ENCODE assay signal across 19 mouse cellular contexts in the genomic region with DNA sequence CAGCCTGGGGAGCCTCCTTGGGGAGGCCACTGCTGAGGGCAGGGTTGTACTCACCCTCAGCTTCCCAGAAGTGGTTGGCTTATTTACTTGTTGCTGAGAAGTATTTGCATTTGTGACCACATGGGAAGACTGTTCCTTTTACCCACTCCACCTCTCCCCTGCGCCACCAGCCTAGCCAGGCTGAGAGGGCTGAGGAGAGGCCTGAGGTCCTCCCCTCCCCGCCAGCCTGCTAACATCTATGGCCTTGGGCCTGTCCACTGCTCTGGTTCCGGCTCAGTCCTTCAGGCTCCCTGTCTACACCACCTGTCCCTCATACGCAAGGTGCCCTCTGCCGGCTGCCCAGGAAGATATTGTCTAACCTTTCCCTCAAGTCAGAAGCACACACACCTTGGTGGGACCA. TPM values are rescaled to one million over a fixed set of nuclear protein-coding genes. Genes with fewer than 3 reads are reported as not detected.
DNase-seq lines count a peak whose midpoint lies in the region; ATAC-seq and TF ChIP-seq lines count a peak whose summit lies in the region.
"Had no signal": no experiment of that assay in that cellular context is flagged by ENCODE, and none has a peak within 500 bp of the region (broad histone marks: within the 10 kb centered on the region; RNA-seq: fewer than 3 reads in every experiment).

No protein-coding gene starts in this region.

- no peak for DNase-seq in hindbrain, embryonic 14.5 days (ENCODE audit: low spot score)
- DNase-seq in embryonic facial prominence, embryonic 14.5 days (ENCODE audit: low spot score): no peak
- DNase-seq in lung, adult 2 months: peak; percentile 54
- peak; percentile 58 to 83 for DNase-seq in lung, postnatal 4 days
- DNase-seq in gastrocnemius, adult 2 months: no peak
- no peak for DNase-seq in layer of hippocampus, adult 9-11 months
- DNase-seq: adrenal gland, adult 2 months; B cell, adult 2 months; cerebellum, adult 8-10 months; heart, postnatal 4 days; spleen, adult 18-20 months; thymus, postnatal 36 days had no signal

- 0 out of 2 replicates have a peak, but pooled peaks cover 9% of the 10 kb centered on the region for H3K4me1 ChIP-seq in hindbrain, embryonic 14.5 days (replicated peaks; ENCODE audit: control insufficient read depth, insufficient read depth, low read length)
- peaks cover 21% of the 10 kb centered on the region for H3K4me1 ChIP-seq in hindbrain, embryonic 12.5 days
- H3K4me1 ChIP-seq in embryonic facial prominence, embryonic 14.5 days (ENCODE audit: control insufficient read depth, insufficient read depth, low read length): peaks cover 25% of the 10 kb centered on the region
- peaks cover 14% of the 10 kb centered on the region for H3K4me1 ChIP-seq in lung, adult 2 months (ENCODE audit: control insufficient read depth, insufficient read depth, low read length)

- no peak overlapping the region for H3K27ac ChIP-seq in hindbrain, embryonic 14.5 days
- no peak overlapping the region for H3K27ac ChIP-seq in hindbrain, embryonic 12.5 days
- no peak overlapping the region for H3K27ac ChIP-seq in embryonic facial prominence, embryonic 14.5 days (replicated peaks; ENCODE audit: low read depth, low read length)
- no peak overlapping the region for H3K27ac ChIP-seq in gastrocnemius, adult 2 months
- H3K27ac ChIP-seq: liver, embryonic 15.5 days; midbrain, embryonic 10.5 days had no signal

- intact Hi-C loops in gastrocnemius, adult 2 months (cut with DNase I): no loop called here

- H3K36me3 ChIP-seq in hindbrain, embryonic 14.5 days (replicated peaks; ENCODE audit: control insufficient read depth, insufficient read depth): peaks cover 29% of the 10 kb centered on the region
- H3K36me3 ChIP-seq in hindbrain, embryonic 12.5 days: peaks cover 24% of the 10 kb centered on the region
- peaks cover 38% of the 10 kb centered on the region for H3K36me3 ChIP-seq in embryonic facial prominence, embryonic 14.5 days (ENCODE audit: control insufficient read depth, insufficient read depth, low read length)

- WGBS in hindbrain, embryonic 14.5 days: 69% methylated on average over 5 of the region's 5 CpGs
- WGBS in hindbrain, embryonic 12.5 days: 72% methylated on average over 5 of the region's 5 CpGs
- 68% methylated on average over 5 of the region's 5 CpGs for WGBS in embryonic facial prominence, embryonic 14.5 days
- 71% methylated on average over 5 of the region's 5 CpGs for WGBS in lung, adult 2 months

- H3K4me3 ChIP-seq in hindbrain, embryonic 14.5 days (replicated peaks; ENCODE audit: low read length): no peak overlapping the region
- H3K4me3 ChIP-seq in hindbrain, embryonic 12.5 days: no peak overlapping the region
- H3K4me3 ChIP-seq in embryonic facial prominence, embryonic 14.5 days (ENCODE audit: low read depth, low read length): no peak overlapping the region
- H3K4me3 ChIP-seq in lung, adult 2 months (replicated peaks; ENCODE audit: extremely low read depth, low read depth, low read length): no peak overlapping the region
- H3K4me3 ChIP-seq in gastrocnemius, adult 2 months: no peak overlapping the region
- H3K4me3 ChIP-seq: kidney, embryonic 15.5 days; liver, embryonic 15.5 days; midbrain, embryonic 10.5 days had no signal

- no peaks in the 10 kb centered on the region for H3K9me3 ChIP-seq in hindbrain, embryonic 14.5 days (ENCODE audit: control insufficient read depth, low read length)
- H3K9me3 ChIP-seq in hindbrain, embryonic 12.5 days (replicated peaks): no peaks in the 10 kb centered on the region
- no peaks in the 10 kb centered on the region for H3K9me3 ChIP-seq in embryonic facial prominence, embryonic 14.5 days (ENCODE audit: control insufficient read depth, low read length)
- H3K9me3 ChIP-seq: heart, embryonic 13.5 days; kidney, embryonic 15.5 days; liver, embryonic 15.5 days; midbrain, embryonic 10.5 days had no signal

- H3K4me2 ChIP-seq in hindbrain, embryonic 14.5 days (replicated peaks): no peak overlapping the region
- no peak overlapping the region for H3K4me2 ChIP-seq in hindbrain, embryonic 12.5 days (replicated peaks)
- no peak overlapping the region for H3K4me2 ChIP-seq in embryonic facial prominence, embryonic 14.5 days (ENCODE audit: low read depth, low read length)
- H3K4me2 ChIP-seq: liver, embryonic 15.5 days had no signal

- TF ChIP-seq CTCF in lung, adult 2 months (IDR thresholded peaks at IDR 0.05; ENCODE audit: insufficient read depth, low read length): no peak
- TF ChIP-seq CTCF in gastrocnemius, adult 2 months (IDR thresholded peaks at IDR 0.05): no peak

- no peak for TF ChIP-seq POLR2A in lung, adult 2 months (IDR thresholded peaks at IDR 0.05; ENCODE audit: borderline replicate concordance, extremely low read depth, low read depth, low read length)

- H3K9ac ChIP-seq in hindbrain, embryonic 14.5 days: no peak overlapping the region
- H3K9ac ChIP-seq in hindbrain, embryonic 12.5 days: no peak overlapping the region
- H3K9ac ChIP-seq in embryonic facial prominence, embryonic 14.5 days (ENCODE audit: low read depth, low read length): peak overlapping the region; percentile 96; the same call in 1 of the 2 replicates
- H3K9ac ChIP-seq: kidney, embryonic 15.5 days; liver, embryonic 15.5 days had no signal

- peak; percentile 23; the same call in 1 of the 2 replicates for ATAC-seq in hindbrain, embryonic 14.5 days (ENCODE audit: low FRiP score)
- ATAC-seq in hindbrain, embryonic 12.5 days (ENCODE audit: low FRiP score): no peak
- ATAC-seq in embryonic facial prominence, embryonic 14.5 days (ENCODE audit: low read depth): no peak

- H3K27me3 ChIP-seq in hindbrain, embryonic 14.5 days (ENCODE audit: control insufficient read depth, insufficient read depth, low read length): peaks cover 53% of the 10 kb centered on the region
- H3K27me3 ChIP-seq in hindbrain, embryonic 12.5 days: peaks cover 56% of the 10 kb centered on the region
- 0 out of 2 replicates have a peak, but pooled peaks cover 2% of the 10 kb centered on the region for H3K27me3 ChIP-seq in embryonic facial prominence, embryonic 14.5 days (replicated peaks; ENCODE audit: control insufficient read depth, insufficient read depth, low read length)

RNA-seq across cellular contexts. Expression of gene Scarf2, which starts 1.4 kb away (rescaled TPM):
- polyA plus RNA-seq in hindbrain, embryonic 14.5 days (2014; fragmentation: Nextera tagmentation; extraction: Ambion mirVana): 2.9 and 3.4 TPM in 2 replicates
- polyA plus RNA-seq in hindbrain, embryonic 12.5 days (2016; fragmentation: Nextera tagmentation; extraction: Ambion mirVana): 21.0 and 26.5 TPM in 2 replicates
- 34.5 and 35.8 TPM in 2 replicates for polyA plus RNA-seq in embryonic facial prominence, embryonic 14.5 days (2014; fragmentation: Nextera tagmentation; extraction: Ambion mirVana)
- polyA plus RNA-seq in lung, adult 2 months (2012; rRNA removed): 215 and 266 TPM in 2 replicates
- total RNA-seq in gastrocnemius, adult 2 months (2021): 1 to 10 TPM; 3.6 to 5.2 TPM

RNA-seq across cellular contexts. Expression of gene Klhl22, which starts 36.2 kb away (rescaled TPM):
- polyA plus RNA-seq in hindbrain, embryonic 14.5 days (2014; fragmentation: Nextera tagmentation; extraction: Ambion mirVana): 82.1 and 96.0 TPM in 2 replicates
- polyA plus RNA-seq in hindbrain, embryonic 12.5 days (2016; fragmentation: Nextera tagmentation; extraction: Ambion mirVana): 63.9 and 64.7 TPM in 2 replicates
- 77.1 and 90.9 TPM in 2 replicates for polyA plus RNA-seq in embryonic facial prominence, embryonic 14.5 days (2014; fragmentation: Nextera tagmentation; extraction: Ambion mirVana)
- polyA plus RNA-seq in lung, adult 2 months (2012; rRNA removed): 39.4 and 42.0 TPM in 2 replicates
- 10 to 100 TPM; 20.5 to 23.6 TPM for total RNA-seq in gastrocnemius, adult 2 months (2021)

RNA-seq across cellular contexts. Expression of gene B830017H08Rik, which starts 37.3 kb away (rescaled TPM):
- polyA plus RNA-seq in hindbrain, embryonic 14.5 days (2014; fragmentation: Nextera tagmentation; extraction: Ambion mirVana): 6.0 and 6.1 TPM in 2 replicates
- polyA plus RNA-seq in hindbrain, embryonic 12.5 days (2016; fragmentation: Nextera tagmentation; extraction: Ambion mirVana): 0.93 and 1.0 TPM in 2 replicates
- polyA plus RNA-seq in embryonic facial prominence, embryonic 14.5 days (2014; fragmentation: Nextera tagmentation; extraction: Ambion mirVana): 0.26 and 0.46 TPM in 2 replicates
- polyA plus RNA-seq in lung, adult 2 months (2012; rRNA removed): 0.08 and 0.10 TPM in 2 replicates
- not detected for total RNA-seq in gastrocnemius, adult 2 months (2021)
- total RNA-seq: adrenal gland, adult 2 months; ES-E14; heart, postnatal 4 days had no signal
- polyA plus RNA-seq: adrenal gland, adult 2 months; forebrain, embryonic 11.5 days; heart, embryonic 13.5 days; liver, embryonic 15.5 days; midbrain, embryonic 10.5 days had no signal

RNA-seq across cellular contexts. Expression of gene Car15, which starts 42.5 kb away (rescaled TPM):
- 2.5 and 3.4 TPM in 2 replicates for polyA plus RNA-seq in hindbrain, embryonic 14.5 days (2014; fragmentation: Nextera tagmentation; extraction: Ambion mirVana)
- 3.5 and 4.1 TPM in 2 replicates for polyA plus RNA-seq in hindbrain, embryonic 12.5 days (2016; fragmentation: Nextera tagmentation; extraction: Ambion mirVana)
- 2.4 and 3.0 TPM in 2 replicates for polyA plus RNA-seq in embryonic facial prominence, embryonic 14.5 days (2014; fragmentation: Nextera tagmentation; extraction: Ambion mirVana)
- polyA plus RNA-seq in lung, adult 2 months (2012; rRNA removed): 7.5 and 9.4 TPM in 2 replicates
- total RNA-seq in gastrocnemius, adult 2 months (2021): 1 to 10 TPM; 1.3 to 2.1 TPM

Comparison
In these comparisons a context has a peak if more than half of its experiments do, and no peak if none do; other contexts are left out.
1. DNase-seq: peak in lung, adult 2 months (single experiment) and lung, postnatal 4 days (2 of 2); none in hindbrain, embryonic 14.5 days (single experiment), embryonic facial prominence, embryonic 14.5 days (single experiment), gastrocnemius, adult 2 months (single experiment) and layer of hippocampus, adult 9-11 months (single experiment).